Mouse (Mus musculus) embryonic facial prominence, embryonic 13.5 days (tissue): ENCODE data around the gene Sirt5. TPM values are rescaled to one million over a fixed set of nuclear protein-coding genes. Genes with fewer than 3 reads are reported as not detected.

Source experiments
- ATAC-seq: fragments of 200-750 bp; cut with Nextera tagmentation; 2 replicates; pipeline ENCODE4 v1.8.0; 2017; ENCODE audit warnings: low read depth; ENCODE audit not compliant: insufficient number of reproducible peaks, insufficient read depth, low FRiP score, low TSS enrichment
- H3K27ac ChIP-seq: fragments of 300-500 bp; sonication (generic); 2 replicates; pipeline ENCODE4 v1.5.1; 2015; ENCODE audit warnings: moderate library complexity, mild to moderate bottlenecking, inconsistent platforms
- H3K27me3 ChIP-seq: fragments of 300-500 bp; sonication (generic); 2 replicates; pipeline ENCODE4 v1.6.1; 2015; ENCODE audit warnings: mild to moderate bottlenecking, inconsistent platforms
- H3K36me3 ChIP-seq: fragments of 300-500 bp; sonication (generic); 2 replicates; pipeline ENCODE4 v1.6.1; 2015; ENCODE audit warnings: mild to moderate bottlenecking, inconsistent platforms
- H3K4me1 ChIP-seq: fragments of 300-500 bp; sonication (generic); 2 replicates; pipeline ENCODE4 v1.6.1; 2015; ENCODE audit warnings: inconsistent platforms
- H3K4me2 ChIP-seq: fragments of 300-500 bp; sonication (generic); 2 replicates; pipeline ENCODE4 v1.6.1; 2015; ENCODE audit warnings: moderate library complexity, mild to moderate bottlenecking, inconsistent platforms
- H3K4me3 ChIP-seq: fragments of 300-500 bp; sonication (generic); 2 replicates; pipeline ENCODE4 v1.5.1; 2015; ENCODE audit warnings: mild to moderate bottlenecking, inconsistent platforms
- H3K9ac ChIP-seq: fragments of 300-500 bp; sonication (generic); 2 replicates; pipeline ENCODE4 v1.6.1; 2015; ENCODE audit warnings: mild to moderate bottlenecking, inconsistent platforms
- H3K9me3 ChIP-seq: fragments of 300-500 bp; sonication (generic); 2 replicates; pipeline ENCODE4 v1.6.1; 2016; ENCODE audit warnings: inconsistent platforms
- WGBS: fragments of 180-500 bp; shearing (Covaris S2); methylation state at CpG from one replicate; pipeline ENCODE4 v1.1.7; 2015; ENCODE audit warnings: mixed read lengths; 5-methylcytosine and 5-hydroxymethylcytosine counted together
- polyA plus RNA-seq: library from polyadenylated mRNA; unstranded; fragments of >200 nt; fragmentation: Nextera tagmentation; extraction: Ambion mirVana; gene quantifications from 2 replicates; pipeline ENCODE4 v1.2.1, GENCODE M21; 2015

The Sirt5 gene
- polyA plus RNA-seq, 1 experiment from 2014 or later: 42.6 TPM

DNA sequence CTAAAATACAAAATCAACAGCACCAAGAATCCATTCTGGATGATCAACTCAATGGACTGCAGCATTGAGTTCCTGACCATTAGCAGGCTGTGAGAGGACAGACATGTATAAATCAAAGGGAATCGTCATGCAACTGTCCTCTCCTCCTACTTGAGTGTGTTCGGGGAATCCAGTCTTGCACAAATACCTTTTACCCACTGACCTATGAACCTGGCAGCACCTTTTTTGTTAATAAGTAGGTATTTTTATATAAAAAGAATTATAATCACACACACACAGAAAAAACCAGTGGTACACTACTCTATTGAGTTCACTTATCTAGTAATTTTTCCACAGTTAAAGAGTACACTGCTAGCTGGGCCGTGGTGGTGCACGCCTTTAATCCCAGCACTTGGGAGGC is 78.4 kb downstream of the Sirt5 start:
- H3K9ac ChIP-seq: no peak overlapping the region
- no peaks in the 10 kb centered on the region; the same call in 1 of the 2 replicates for H3K4me1 ChIP-seq
- H3K9me3 ChIP-seq: no peaks in the 10 kb centered on the region
- no peaks in the 10 kb centered on the region for H3K27me3 ChIP-seq
- ATAC-seq: no peak
- H3K4me3 ChIP-seq: no peak overlapping the region
- WGBS: 94% methylated on average over 4 of the region's 4 CpGs
- H3K4me2 ChIP-seq: no peak overlapping the region
- no peak overlapping the region for H3K27ac ChIP-seq
- H3K36me3 ChIP-seq: no peaks in the 10 kb centered on the region

DNA sequence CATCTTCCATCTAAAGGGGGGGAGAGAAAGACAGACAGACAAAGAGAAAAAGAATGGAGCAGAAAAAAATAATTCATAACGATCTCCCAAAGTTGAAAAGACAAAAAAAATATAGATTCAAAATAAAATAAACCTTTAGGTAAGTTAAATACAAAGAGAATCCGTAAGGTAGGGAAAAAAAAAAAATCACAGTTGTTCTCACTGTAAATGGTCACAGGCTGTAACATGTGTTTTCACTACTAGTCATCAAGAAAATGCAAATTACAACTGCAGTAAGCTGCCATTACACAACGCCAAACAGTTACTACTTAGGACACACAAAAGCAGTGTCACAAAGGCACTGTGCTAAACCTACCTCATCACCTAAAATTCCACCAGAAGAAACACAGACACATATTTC is 79.4 kb downstream of the Sirt5 start:
- Histone ChIP-seq H3K27ac (no peak overlapping the region), H3K9me3 (no peaks in the 10 kb centered on the region), H3K4me3 (no peak overlapping the region), H3K4me2 (no peak overlapping the region), H3K9ac (no peak overlapping the region), H3K4me1 (no peaks in the 10 kb centered on the region; the same call in 1 of the 2 replicates), H3K27me3 (no peaks in the 10 kb centered on the region), H3K36me3 (no peaks in the 10 kb centered on the region)
- ATAC-seq: no peak
- 81% methylated on average over 3 of the region's 3 CpGs for WGBS

Other genes with a start within 250 kb of the Sirt5 start
- gene Tbc1d7, start 194.0 kb upstream of the Sirt5 start, polyA plus RNA-seq: 54.3 and 54.8 TPM in 2 replicates
- gene Gfod1, start 61.3 kb upstream of the Sirt5 start, polyA plus RNA-seq: 0.74 and 1.0 TPM in 2 replicates
- gene Nol7, start 32.9 kb downstream of the Sirt5 start, polyA plus RNA-seq: 151 and 163 TPM in 2 replicates
- 11.0 and 11.1 TPM in 2 replicates for gene Ranbp9, start 115.8 kb downstream of the Sirt5 start, polyA plus RNA-seq
- gene Mcur1, start 194.7 kb downstream of the Sirt5 start, polyA plus RNA-seq: 13.8 and 16.0 TPM in 2 replicates